Mouse (Mus musculus) kidney, adult 9 months (tissue): ENCODE results near the gene Coro6.

ENCODE experiments used
- DNase-seq: peaks from one replicate; pipeline ENCODE4 v3.0.0; 2022

Coro6 gene

DNA sequence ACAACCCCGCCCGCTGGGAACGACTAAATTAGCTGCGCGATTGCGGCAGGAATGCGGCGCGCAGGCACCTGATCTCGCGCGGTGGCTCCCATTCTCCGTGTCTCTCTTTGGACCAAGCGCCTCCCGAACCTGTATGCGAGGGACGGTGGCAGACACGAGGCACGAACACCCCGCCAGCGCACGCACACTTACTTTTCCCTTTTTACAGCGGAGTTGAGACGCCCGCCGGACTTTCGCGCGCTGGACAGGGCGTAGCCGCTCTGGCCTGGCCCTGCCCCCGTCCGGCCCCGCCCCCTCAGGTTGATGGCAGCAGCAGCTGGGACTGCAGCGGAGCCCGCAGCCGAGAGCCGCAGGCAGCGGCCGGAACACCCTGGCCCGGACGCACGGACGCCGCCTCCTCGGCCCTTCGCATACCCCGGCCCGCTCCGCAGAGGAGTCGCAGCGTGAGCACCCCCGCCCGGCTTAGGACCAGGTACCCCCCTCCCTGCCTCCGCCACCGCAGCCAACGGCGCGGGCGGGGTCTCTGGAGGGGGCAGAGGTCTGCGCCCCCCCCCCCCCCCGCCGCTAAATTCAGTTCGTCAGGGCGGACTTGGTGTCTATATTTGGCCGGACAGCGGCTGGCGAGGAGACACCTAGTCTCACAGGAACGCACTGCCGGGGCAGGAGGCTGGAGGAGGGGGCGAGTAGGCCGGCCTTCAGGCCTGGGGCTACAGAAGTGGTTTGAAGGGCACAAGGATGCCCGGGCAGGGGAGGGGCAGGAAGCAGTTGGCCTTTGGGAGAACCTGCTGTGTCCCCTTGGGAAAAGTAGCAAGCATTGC, at the start of gene Coro6:
Gene Coro6, plus strand, starts transcription at position 129 of the 818 bp plus-strand sequence.
- DNase-seq: peak; percentile 72

DNA sequence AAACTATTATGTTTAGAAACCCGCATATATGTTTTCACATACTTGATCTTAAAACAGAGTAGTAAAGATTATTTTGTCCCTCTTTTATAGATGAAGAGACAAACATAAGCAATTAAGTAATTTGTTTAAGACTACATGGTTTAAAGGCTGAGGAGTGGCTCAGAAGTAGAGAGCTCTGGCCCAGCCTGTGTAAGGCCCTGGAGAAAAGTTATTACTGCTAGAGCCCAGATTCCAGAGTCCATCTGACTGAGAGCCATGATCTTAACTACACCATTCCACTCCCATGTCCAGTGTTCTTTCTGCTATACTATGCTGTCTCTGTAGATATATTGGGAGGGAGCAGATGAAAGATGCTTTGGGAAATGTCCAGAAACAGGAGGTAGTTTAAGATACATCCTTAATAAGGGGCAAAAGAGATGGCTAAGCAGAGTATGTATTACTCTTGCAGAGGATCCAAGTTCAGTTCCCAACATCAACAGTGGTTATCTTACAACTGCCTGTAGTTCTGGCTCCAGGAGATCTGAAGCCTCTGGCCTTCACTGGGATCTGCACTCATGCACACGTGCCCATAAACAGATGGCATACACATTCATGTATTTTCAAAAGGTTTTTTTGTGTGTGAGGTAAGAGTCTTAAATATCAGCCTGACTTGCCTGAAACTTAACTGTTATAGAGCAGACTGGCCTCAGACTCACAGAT, 47.9 kb upstream of the Coro6 start:
- DNase-seq: no peak

DNA sequence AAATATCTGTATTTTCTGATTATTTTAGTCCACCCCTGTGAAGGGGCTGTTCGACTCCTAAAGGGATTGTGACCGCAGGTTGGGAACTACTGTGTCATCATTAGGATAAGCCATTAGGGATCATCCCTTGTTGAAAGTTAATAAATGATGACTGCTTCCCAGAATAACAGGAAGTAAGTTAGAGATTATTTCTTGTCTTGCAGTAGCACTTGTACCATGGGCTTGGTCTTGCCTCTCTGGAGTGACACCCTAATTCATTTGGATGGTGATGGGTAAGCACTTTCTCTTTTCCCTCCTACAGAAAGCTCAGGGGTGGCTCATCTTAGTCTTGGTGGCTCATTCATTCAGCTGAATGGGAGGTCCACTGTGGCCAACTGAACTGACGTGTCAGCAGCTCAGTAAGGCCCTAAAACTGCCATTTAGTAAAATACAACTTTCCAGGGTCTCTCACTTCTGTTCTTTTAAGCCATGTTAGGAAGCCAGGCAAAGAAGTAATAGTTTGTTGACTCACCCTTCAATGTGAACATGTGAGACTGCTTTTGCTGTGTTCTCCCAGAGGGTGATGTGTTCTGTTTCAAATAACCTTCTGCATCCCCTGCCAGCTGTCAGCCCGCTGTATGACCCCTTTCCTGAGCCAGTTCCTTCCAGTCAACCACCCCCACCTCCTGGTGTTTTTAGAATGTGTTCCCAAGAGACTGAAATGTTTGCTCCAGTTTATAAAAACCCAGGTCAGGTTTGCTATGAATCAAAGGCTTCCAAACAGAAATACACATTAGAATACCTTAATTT, 45.8 kb upstream of the Coro6 start:
- no peak for DNase-seq

DNA sequence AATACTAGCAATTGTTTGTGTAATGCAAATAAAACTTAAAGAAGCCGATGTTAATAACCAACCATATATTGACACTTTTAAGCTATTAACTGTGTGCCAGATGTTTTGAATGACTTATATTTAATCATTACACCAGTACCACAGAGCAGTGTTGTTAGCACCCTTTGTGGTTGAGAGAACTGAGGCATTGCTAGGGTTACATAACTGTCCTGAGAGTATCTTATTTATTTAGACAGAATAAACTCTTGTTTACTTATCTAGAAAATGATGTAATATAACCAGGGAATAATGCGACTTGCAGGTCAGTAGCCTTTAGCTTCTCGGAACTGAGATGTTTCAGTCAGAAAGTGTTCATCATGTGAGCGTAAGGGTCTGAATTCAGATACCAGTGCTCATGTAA, 44.2 kb upstream of the Coro6 start:
- no peak for DNase-seq

DNA sequence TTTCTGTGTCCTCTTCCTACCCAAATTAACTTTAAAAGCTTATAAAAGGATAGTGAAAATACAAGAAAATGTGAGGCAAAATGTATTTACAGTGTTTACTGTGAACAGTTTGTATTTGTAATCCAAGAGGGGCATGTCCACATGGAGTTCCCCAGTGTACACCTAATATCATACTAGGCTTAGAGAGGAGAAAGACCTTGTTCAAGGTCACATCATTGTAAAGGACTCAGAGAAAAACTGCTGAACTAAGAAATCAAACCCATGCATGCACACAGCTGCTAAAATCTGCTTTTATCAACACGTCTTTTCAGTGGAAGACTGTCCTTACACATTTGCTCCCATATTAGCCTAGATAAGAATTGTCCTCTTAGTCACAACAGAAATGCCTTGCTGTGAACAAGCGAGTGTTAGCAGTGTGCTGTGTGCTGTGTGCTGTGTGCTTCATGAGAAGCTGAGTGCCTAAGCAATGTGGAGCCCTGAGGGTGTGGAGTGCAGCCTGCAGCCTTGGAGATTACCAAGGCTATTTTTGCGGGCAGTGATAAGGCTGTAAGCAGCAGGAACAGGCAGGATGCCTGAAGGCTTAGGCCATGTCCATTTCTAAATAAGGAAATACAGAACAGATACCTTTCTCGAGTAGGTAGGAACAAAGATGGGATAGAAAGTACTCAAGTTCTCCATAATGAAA, 38.9 kb upstream of the Coro6 start:
- DNase-seq: no peak

DNA sequence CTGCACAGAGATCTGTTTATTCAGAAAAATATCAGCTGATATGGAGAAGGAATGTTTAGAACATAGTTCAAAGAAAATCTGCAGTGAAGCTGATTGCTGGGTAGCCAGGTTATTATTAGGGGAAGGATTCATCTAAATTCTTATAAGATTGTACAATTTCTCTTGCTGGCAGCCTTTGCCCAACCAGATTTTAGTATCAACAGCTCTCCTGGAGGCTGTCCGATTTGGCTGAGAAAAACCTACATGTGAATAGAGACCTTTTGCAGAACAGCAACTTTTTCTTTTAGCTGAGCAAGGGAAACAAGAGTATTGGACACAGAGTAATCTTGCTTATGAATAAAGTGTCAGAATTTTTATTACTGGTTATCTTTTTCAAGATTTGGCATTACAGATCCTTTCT, 33.8 kb upstream of the Coro6 start:
- DNase-seq: no peak

DNA sequence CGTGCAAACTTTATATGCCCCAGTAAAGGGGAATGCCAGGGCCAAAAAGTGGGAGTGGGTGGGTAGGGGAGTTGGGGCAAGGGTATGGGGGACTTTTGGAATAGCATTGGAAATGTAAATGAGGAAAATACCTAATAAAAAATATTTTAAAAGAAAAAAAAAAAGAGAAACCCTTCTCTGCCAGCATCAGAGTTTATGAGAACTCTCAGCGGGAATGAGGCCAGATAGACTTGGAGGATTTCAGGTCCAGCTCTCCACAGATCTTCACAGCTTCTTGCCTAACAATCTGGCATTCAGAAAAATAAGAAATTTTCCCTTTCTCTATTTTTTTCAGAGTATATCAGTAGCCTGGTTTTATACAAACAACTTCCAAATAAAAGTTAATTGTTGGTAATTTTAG, 25.2 kb upstream of the Coro6 start:
- DNase-seq: no peak

DNA sequence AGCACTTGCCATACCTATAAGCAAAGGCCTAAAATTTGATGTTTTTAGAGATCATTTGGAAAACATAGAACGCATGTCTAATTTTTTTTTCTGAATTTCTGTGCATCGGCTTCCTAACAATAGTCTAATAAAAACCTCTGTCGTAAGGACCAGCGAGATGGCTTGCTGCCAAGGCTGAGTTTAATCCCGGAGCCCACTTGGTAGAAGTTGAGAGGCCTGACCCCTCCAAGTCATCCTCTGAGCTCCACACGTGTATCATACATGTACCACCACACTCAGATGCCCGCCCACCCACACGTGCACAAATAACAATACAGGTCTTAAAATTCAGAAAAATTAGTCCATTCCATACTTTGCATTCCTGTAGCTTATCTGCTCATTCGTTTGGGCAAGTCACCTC, 22.1 kb upstream of the Coro6 start:
- no peak for DNase-seq

DNA sequence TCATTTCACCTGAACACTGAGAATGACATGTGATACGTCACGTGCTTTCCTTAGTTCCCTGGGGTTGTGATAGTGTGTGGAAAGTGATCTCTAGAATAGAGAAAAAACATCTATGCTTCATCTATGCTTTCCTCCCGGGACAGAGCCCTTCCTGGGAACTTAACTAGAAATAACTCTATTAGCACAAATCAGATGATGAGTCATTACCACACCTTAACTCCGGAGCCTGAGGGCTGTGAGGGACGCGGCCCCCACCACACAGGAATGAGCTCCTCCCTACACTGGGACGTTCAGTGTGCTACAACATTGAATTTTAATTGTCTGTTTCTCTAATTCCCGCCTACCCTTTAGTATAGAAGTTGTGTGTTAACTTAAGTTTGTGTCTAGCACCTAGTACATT, 21.2 kb upstream of the Coro6 start:
- DNase-seq: no peak

DNA sequence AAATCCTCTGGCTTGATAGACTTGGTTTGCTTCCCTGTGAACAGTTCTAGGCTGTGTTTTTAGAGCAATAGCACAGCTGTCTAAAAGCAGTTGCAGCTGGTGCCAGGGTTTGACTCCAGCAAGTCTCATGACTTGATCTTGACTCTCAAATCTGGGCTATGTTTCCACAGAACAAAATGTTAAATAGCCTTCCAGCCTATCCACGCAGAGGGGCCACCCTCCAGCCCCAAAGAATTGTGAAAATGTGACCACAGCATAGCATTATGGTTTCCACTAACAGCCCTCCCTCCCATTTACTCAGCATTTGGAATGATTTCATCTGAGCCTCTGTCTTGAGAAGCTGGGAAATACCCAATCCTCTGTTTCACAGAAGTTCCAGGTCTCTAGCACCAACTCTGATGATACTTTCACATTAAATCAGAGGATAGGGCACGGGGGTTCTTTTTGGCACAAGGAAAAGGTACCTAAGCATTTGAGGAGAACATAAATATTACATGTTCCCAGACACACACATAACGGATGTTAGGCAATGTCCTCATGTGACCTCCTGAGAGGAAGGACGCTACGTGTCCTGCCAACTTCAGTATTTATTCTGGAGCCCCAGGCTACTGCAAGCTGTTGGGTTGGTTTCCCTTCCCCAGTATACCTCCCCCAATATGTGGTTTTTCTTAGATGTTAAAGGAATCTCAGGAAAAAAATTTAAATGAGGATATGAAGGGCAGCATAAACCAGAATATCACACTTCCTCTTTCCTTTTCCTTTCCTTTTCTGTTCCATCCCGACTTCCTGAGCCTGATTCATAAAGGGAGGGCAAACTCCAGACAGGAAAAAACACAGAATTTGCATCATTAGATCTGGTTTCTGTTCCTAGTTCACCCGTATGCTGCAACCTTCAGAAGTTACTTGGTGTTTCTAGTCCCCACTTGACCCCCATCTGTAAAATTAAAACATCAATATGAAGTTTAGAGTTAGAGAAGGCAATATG, 19.7 kb upstream of the Coro6 start:
- peak; percentile 66 for DNase-seq

DNA sequence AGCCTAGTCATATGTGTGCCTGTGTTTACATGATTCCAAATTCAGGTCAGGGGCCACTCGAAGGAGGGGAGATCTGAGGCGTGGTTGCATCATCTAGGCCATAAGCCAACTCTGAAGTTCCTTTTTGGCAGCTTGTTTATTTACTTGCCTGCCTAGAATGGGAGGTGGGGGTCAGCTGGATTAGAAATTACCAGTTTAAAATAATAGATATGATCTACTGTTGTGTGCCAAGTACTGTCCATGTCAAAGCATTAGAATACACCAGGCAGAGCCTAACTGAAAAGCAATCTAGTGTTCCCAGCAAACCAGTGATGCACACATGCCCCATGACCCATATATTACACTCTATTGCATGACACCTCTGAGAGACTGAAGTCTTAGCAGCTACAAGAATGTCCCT, 17.3 kb upstream of the Coro6 start:
- DNase-seq: peak; percentile 41

DNA sequence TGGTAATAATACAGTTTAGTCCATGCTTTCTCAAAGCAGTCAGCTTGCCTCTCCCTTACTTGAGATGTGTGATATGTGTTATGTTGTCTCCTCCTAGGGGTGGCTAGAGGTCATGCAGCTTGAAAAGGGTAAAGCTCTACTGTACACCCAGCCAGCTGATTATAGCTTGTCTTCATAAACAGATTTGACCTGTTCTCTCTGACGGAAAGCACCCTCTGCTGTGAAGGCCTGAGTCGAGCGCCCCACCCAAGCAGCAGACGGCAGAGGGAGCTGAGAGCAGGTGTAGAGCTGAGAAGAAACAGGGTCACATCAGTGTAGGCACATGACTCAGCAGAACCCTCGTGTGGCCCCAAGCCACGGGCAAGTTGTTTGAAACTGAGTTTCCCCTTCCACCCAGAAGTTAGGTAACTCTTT, 15.6 kb upstream of the Coro6 start:
- peak; percentile 83 for DNase-seq

DNA sequence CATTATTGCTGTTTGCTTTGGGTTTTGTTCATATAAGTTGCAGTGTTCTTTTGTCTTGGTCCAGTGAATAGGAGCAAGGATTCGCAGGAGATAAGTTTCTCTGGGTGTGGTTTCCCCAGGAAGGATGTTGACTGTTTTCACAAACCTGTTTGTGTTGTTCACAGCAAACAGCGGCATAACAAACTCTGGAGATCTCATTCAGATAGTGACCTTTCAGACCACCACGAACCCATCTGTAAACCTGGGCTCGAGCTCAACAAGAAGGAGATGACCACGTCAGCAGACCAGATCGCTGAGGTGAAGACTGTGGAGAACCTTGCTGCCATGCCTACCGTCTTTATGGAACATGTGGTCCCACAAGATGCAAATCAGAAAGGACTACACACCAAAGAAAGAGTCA, 13.0 kb upstream of the Coro6 start:
- no peak for DNase-seq

DNA sequence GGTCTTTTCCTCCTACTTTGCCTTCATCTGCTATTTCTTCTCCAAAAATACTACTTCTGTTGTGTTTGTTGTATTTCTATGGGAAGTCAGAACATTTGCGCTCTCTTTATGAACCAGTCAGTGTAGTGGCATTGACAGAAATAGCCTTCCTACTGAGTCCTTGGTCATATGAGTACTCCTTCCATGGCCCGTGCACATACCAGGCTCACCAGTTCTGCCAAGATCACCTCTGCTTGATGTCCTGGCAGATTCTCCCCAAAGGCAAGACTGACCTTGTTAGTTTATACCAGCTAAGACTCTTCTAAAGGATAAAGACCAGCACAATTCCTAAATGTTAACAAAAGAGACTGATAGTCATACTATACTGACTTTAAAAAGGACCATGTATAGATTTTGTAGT, 10.5 kb upstream of the Coro6 start:
- DNase-seq: no peak

DNA sequence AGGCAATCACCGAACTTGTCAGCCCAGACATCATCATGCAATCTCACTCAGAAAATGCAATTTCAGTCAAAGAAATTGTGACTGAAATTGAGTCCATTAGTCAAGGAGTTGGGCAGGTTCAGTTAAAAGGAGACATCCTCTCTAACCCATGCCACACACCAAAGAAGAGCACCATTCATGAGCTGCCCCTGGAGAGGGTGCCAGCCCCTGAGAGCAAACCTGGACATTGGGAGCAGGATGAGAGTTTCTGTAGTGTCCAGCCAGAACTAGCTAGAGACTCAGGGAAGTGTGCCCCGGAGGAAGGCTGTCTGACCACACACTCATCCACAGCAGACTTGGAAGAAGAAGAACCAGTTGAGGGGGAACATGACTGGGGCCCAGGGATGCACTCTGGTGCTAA, 8.8 kb upstream of the Coro6 start:
- no peak for DNase-seq

DNA sequence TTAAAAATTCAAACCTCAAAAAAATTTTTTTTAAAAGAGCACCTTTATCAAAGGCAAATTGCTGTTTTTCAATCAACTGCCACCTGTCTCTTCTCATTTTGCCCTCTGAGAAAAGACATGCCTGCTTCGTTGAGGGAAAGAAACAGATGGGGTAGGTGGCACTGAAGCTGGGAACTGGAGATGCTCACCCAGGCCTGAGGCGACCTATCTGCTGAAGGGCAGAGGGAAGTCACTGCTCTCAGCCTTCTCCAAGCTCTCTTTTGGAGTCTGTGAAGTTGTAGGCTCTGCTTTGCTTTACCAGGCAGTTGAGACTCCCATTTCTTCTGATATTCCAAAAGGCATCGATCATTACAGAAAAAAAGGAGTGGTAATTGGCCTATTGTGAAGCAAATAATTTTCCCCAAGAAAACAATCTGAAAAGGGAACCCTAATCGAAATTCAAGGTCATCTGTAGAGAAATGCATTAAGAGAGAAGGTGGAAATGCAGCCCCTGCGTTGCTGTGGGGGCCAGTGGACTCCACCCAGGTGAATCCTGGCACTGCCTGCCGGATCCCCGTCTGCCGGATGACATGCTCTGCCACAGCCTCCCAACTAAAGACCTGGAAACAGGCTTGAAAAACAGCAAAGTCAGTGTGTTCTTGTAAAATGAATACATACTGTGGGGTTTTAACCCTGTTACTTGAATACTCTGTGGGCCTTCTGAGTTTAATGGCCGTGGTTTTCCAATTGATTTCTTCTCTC, 6.3 kb upstream of the Coro6 start:
- no peak for DNase-seq

DNA sequence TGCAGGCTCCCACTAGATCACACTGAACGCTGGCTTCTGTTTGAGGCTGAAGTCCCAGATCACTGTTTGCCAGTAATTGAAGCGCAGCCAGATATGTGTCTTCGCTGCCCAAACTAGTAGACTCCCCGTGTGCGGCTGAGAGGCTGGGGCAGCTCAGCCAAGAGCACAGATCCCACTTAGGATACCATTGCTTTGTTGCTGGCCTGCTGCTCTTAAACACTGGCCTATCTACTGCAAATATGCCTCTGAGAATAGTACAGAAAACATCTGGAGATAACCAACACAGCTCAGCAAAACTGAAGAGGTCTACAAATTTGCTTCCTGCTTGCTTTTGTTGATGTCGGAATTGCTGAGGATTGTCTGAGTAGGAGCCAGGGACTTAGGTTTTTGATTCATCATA, 5.3 kb upstream of the Coro6 start:
- peak; percentile 64 for DNase-seq

DNA sequence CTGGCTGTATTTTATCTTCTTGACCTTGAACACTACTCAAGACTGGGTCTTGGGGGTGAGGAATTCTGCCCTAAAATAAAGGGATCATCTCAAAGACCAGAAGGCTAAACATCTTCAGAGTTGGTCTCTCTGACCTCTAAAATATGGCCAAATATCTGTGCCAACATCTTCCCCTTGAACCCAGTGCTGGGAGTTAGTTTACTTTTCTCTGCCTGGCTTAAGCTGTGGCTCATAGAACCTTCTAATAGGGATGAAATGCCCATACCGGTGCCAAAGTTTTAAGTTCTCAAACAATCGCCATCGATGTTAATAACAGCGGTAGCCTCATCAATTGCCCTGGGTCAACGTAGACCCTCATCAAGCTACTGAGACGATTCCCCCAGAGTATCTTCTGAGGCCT, 355 bp upstream of the Coro6 start:
- no peak for DNase-seq

DNA sequence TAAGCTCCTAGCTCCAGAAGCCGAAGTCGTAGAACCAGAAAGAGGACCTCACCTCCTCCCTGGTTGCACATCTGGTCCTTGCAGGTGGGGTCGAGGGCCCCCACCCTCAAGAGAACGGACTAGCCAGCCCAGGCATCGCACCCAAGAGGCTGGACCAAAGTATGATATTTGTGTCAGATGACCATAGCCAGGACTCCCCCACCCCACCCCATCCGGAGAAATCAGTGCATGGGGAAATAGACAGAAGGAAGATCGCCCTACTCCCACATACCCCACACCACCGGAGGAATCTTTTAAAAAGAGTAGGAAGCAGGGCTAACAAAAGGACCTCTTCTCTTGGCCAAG, 862 bp downstream of the Coro6 start:
- DNase-seq: no peak

DNA sequence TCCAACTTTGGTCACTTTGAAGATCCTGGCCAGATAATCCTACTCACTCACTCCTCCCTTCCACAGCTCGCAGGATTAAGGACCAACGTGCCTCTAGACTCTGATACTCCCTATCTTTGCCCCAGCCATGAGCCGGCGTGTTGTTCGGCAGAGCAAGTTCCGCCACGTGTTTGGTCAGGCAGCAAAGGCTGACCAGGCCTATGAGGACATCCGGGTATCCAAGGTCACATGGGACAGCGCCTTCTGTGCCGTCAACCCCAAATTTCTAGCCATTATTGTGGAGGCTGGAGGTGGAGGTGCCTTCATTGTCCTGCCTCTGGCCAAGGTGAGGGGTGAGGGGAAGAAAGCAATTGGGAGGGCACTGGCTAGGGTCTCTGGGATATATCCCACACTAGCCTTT, 1.6 kb downstream of the Coro6 start:
- DNase-seq: no peak

DNA sequence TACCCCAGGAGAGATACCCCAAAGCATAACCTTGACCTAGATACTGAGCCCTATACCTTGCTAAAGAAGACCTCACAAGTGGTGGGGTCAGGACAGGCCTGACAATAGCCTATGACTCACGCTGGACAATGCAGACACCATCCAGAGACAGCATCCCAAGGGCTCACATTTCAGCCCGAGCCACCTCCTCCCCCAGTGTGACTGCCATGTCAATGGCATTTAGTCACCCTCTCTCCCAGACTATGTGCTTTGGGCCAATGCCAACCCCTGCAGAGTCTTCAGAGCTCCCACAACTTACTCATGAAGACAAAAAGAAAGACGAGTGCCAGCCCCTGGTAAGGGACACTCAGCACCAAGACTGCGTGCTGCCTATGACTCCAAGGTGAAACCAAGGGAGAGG, 2.5 kb downstream of the Coro6 start:
- no peak for DNase-seq
